Mouse (Mus musculus) ovary, adult 18-20 months (tissue): ENCODE data around the gene Thsd7a.

Experiments used
- DNase-seq: peaks from one replicate; pipeline ENCODE4 v3.0.0; 2022; ENCODE audit warnings: low spot score, mixed read lengths

Thsd7a gene

DNA sequence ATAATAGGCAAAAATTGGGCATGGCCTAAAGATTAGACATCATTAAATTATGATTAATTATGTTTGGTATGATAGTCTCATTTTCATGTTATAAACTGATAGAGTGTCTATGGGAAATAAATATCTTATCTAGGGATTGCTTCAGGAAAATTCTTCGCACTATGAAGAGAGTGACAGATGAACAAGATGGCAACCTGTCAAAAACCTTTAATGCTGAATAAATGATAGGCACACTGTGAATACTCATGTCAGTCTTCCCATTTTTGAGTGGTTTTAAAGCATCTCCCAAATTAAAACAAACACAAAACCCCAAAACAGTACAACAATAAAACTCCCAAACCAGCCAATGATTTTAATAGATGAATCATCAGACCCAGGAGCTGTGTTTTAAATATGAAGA, 362.5 kb downstream of the Thsd7a start:
- no peak for DNase-seq

DNA sequence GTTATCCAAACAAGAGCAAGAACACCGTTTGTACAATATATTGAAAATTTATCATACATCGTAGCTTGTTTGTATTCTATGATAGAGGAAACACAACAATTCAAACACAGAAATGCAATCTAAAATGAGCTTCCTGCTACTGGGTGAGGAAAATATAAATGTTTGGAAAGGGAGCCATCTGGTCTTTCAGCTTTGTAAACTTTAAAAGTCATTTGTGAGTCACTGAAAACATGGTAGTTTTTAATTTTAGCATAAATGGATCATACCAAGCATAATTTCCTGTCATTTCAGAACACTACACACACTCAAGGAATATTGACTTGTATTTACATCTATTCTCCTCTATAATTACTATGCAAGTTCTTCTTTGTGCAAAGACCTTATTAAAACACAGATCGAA, 363.6 kb downstream of the Thsd7a start:
- no peak for DNase-seq

DNA sequence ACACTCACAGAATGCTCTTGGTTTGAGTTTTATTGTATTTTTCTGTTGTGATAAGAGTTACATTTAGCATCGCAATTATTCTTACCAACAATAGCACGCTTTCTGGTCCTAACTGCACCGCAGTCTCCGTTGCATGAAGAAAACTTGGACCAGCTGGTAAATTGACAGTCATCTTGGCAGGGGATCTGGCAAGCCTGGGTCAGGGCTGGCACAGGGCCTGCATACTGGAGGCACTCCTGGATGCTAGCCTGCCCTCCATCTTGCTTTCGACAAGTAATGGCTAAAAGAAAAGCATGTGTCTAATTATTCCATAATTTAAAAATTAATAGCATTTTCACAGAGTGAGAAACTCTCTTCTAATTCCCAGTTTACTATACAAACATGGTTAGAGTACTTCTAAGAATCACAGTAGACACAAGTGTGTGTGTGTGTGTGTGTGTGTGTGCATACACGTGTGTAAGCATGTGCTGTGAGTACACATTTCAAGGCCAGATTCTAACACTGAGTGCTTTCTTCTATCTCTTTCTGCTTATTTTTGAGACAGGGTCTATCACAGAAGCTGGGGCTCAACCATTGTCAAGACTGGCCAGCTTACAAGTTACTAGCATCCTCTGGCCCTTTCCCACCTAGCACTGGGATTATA, 368.0 kb downstream of the Thsd7a start:
- DNase-seq: no peak

DNA sequence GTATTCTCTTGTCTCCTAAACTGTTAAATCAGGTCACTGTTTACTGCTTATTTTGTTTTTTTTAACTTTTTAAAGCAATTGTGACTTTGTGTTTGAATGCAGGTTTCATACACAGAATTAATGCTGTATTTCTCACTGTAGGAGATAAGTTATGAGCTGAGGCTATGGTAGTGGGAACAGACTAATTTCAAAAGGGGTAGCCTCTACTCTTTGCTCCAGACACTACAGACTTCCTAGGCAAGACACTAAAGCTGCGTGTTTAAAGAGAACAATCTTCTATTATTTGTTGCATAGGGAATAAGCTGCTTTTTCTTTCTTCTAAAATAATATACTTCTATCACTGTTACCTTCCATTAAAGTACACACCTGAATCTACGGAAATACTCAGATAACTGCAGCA, 368.5 kb downstream of the Thsd7a start:
- no peak for DNase-seq

DNA sequence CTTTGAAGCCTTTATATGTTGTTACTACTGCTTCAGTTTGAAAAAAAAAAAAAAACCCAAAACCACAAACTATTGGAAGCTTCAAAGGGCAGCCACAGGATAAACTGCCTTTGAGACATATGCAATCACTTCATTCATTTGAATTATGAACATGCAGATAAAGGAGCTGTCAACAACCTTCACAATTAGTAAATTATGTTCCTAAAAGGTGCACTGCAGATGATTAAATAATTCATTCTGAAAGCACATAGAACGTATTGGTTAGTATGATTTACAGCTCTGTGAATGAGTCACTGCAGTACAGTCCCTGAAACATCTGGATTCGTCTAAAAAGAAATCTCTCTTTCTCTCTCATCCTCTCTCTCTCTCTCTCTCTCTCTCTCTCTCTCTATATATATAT, 390.5 kb downstream of the Thsd7a start:
- no peak for DNase-seq

DNA sequence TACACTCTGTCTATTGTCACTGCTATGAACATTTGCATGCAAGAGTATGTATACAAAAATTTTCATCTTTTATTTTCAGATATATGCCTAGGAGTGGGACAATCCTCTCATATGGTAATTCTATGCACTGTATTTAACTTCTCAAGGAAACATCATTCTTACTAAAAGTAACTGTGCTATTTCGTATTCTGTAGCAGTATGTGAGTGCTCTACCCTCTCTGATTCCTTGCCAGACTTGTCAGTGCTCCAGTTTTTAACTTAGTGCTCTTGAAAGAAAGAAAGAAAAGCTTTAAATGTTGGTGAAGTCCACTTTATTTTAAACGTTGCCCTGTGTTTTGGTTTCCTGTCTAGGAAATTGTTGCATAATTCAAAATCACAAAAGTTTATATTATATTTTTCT, 395.6 kb downstream of the Thsd7a start:
- DNase-seq: no peak

DNA sequence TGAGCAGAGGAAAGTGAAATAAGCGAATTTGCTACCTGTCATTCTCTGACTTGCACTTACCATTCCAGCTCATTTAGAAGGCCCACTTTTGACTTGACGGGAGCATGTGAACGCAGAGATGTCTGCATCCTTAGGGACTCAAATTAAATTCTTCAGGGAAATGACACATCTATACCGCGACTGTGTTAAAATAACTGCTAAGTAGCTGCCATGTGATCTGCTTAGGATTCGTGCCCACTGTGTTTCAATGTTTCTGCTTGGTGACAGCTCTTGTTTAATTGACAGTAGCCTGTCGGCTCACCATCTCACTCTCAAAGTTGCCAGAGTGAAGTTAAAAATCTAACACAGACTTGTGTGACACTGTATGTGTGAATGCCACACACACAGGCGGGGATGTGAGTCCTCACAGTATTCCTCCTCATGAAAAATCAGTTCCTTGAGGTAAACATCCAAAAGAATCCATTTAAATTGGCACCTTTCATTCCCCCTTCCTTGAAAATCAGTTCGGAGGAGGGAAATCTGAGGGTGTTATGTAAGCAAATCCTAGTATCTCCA, 397.0 kb downstream of the Thsd7a start:
- no peak for DNase-seq

DNA sequence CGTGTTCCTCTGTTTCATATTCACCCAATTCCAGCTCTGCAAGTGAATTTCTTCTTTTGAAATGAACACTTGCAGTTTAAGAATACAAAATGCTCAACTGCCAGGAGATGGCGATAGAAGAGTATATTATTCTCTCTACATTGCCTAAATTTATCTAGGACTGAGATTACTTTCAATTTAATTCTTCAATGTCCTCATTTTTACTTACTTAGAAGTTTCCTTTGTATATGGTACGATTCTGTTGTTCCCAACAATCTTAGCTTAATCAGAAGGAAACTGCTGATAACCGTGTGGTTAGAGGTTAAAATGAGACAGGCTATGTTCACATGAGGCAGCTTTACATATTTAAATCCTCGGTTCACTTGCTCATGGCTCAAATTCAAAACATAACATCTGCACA, 398.5 kb downstream of the Thsd7a start:
- DNase-seq: no peak

DNA sequence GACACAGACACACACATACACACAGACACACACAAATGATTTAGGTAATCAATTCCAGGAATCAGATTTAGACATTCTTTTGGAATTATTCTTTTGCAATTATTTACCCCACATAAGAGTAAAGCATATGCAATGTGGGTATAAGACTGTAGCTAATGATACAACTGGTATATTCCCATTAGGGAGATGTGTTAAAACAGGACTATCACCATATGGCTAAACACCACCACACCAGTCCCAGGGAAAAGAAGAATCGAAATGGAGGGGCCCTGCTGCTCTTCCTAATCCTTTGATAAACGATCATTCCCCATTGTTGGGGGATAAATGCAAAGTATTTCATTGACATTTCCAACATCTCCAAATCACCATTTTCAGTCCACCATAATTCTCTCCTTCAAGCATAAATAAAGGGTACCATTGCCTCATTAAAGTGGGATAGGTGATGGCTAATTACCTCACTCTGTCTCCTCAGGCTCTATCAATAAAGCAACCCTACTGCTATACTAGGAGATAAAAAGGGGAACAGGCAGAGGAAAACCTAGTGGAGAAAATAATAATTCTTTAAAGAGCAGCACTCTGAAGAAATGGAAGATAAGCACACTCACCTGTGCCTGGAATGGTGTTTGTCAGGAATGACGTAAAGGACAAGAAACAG, 400.0 kb downstream of the Thsd7a start:
- no peak for DNase-seq

DNA sequence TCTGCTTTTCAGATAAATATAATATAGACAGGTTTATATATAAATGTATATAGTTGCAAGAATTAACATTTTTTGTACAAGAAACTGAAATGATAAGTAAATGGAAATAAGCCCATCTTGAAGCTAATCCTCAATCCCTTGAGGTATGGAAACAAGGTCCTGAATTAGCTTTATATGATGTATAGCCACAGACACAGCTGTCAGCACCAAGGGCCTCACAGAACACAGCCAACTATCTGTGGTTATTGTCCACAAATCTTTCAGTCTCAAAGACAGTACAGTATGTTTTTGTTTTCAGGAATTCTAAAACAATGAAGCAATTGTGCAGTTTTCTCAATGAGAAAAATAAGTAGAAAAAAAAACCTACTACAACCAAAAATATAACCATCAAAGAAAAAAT, 400.5 kb downstream of the Thsd7a start:
- DNase-seq: no peak

DNA sequence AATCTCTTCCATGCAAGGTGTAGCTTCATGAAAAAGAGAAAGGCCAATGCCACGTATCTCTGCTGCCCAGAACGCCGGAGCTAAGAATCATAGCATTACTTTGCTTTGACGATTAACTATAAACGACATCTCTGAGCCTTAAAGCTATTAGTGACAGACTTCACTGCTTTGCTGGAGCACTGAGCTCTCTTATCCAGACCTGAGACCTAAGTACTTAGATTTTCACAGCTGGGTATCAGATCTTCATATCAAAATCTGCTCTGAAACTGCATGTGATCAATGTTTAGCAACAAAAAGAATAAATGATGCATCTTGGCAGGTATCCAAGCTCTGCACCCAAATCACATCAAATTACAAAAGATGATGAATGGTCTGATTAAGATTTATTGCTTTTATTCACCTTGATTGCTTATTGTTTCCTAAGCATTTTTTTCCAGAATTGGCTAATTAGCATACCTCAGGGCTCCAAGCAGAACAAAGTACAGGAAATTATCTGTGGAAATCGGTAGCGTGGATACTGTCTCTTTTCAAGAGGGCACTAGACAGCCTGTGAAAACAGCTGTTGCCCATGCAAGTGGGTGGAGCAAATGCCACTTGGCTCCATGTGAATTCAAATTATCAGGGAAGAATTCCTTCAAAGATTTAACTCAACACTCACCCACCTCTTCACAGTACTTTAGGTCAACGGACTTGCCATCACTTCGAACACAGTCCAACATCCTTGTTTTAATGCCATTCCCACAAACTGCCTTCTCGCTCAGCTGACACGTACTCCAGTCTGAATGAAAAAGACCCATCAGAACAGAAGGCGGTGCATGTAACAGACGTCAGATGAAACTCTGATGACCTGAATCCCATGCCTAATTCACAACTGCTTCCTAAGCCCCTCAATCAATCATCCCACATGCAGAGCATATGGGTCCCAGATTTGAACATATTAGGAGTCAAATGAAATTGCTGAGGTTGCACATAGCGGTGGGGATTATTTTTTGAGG, 412.3 kb downstream of the Thsd7a start:
- no peak for DNase-seq

DNA sequence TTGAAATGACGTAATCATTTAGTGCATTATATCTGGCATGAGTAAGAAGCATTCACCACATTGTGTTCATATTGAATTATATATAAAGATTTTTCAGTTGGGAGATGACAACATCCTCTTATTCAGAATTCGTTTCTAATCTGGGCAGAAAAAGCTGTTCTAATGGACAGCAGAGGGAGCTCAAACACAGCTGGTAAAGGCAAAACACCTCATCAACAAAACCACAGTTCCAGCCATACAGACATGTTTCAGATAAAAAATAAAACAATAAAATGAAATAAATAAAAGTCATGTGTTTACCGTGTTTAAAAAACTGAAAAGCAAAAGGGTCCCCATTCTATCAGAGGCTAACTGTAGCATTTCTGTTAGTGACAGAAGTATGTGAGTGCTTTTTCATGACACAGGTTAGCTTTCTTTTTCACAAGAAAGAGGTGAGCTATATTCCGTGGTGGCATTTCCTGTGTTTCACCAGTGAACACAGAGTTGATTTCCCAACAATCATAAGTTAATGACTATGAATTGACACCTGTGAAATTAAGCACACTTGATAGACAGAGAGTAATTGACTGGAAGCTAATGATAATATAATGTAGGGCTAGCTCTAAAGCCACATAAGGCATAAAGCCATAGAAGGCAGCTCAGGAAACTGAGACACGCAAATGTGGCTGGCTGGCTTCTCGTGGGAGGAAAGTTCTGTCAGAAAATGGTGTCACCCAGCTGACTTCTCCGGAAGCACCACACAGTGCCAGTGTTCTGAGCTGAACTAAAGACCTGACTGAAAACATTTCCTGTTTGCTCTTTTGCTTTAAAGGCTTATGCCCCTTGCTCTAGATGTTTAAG, 433.9 kb downstream of the Thsd7a start:
- DNase-seq: no peak

DNA sequence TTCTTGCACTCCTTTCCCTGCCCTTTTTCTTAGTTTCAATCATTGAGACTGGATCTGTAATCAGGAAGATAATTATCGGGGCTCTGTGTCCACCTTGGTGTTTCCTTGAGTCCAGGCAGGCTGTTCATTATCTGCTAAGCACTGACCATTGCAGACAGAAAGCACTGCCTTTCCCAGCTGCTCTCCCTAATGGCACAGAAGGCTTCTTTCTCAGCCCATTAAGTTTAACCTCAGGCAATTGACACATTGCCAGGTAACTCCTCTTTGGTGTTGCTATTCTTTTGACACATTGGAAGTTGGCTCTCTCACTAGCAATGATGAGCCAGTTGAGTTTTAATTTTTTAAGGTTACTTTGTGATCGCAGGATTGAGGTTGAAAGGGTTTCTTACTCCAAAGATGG, 441.7 kb downstream of the Thsd7a start:
- DNase-seq: no peak

DNA sequence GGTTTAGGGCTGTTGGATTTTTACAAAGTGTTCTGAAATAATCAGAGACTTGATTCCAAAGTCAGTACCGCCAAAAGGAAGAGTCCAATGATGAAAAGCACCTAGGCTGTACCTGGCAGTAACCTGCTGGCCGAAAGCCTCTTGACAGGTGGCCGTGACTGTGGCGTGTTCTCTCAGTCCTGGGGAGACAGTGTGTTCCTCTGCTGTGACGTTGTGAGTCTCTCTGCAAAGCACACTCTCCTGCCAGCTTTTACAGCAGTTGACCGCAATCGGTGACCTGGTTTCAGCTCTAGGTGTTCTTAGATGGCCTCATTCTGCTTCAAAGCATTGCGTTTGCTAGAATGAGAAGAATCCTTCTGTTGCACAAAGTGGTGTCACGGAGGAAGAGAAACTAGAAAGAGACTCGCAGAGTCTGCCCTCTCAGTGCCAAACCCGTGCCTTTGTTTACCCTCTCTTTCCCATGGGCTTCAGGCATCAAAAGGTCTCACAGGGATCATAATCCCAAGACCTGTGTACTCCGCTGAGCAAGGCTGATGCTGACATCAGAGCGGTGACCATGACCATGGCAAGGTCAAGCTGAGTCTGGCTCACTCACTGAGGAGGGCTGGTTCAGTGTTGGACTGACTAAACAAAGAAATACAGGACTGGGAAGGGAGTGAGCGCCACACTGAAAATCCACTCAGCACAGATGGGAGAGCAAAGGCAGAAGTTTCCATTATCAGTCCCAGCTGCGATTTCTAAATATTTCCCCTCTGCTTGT, 486.4 kb downstream of the Thsd7a start:
- peak; percentile 26 for DNase-seq
